Mouse (Mus musculus): ENCODE results near the gene Uxs1.

Uxs1 gene

GRCm38 (mm10) chr1:43827763-43828194, at the start of gene Uxs1:
TSS of gene Uxs1 (minus strand) at chr1:43827800.
- peak; percentile 94 for DNase-seq (ENCODE audit: low spot score in 2 of 2)

- DNase-seq (ENCODE audit: low spot score in 2 of 2), result no peak
Measured at GRCm38 (mm10) chr1:43877233-43877632, 49.6 kb upstream of the Uxs1 start.

GRCm38 (mm10) chr1:43871116-43871515, 43.5 kb upstream of the Uxs1 start:
- DNase-seq (ENCODE audit: low spot score in 2 of 2), result no peak

- no peak for DNase-seq (ENCODE audit: low spot score in 2 of 2)
Measured at GRCm38 (mm10) chr1:43868510-43868909, 40.9 kb upstream of the Uxs1 start.

GRCm38 (mm10) chr1:43864758-43865157, 37.2 kb upstream of the Uxs1 start:
- DNase-seq (ENCODE audit: low spot score in 2 of 2), result no peak

- no peak for DNase-seq (ENCODE audit: low spot score in 2 of 2)
Measured at GRCm38 (mm10) chr1:43862614-43863013, 35.0 kb upstream of the Uxs1 start.

GRCm38 (mm10) chr1:43858988-43859387, 31.4 kb upstream of the Uxs1 start:
- DNase-seq (ENCODE audit: low spot score in 2 of 2), result no peak

- DNase-seq (ENCODE audit: low spot score in 2 of 2), result no peak
Measured at GRCm38 (mm10) chr1:43857656-43858055, 30.1 kb upstream of the Uxs1 start.

- DNase-seq (ENCODE audit: low spot score in 2 of 2), result no peak
Measured at GRCm38 (mm10) chr1:43855591-43855990, 28.0 kb upstream of the Uxs1 start.

GRCm38 (mm10) chr1:43843398-43843797, 15.8 kb upstream of the Uxs1 start:
- no peak for DNase-seq (ENCODE audit: low spot score in 2 of 2)

GRCm38 (mm10) chr1:43837236-43837635, 9.6 kb upstream of the Uxs1 start:
- DNase-seq (ENCODE audit: low spot score in 2 of 2), result no peak

- no peak for DNase-seq (ENCODE audit: low spot score in 2 of 2)
Measured at GRCm38 (mm10) chr1:43830096-43830495, 2.5 kb upstream of the Uxs1 start.

GRCm38 (mm10) chr1:43827002-43827762, 418 bp downstream of the Uxs1 start:
- peak; percentile 9 to 26 for DNase-seq (ENCODE audit: low spot score in 2 of 2)

GRCm38 (mm10) chr1:43826628-43827001, 985 bp downstream of the Uxs1 start:
- no peak for DNase-seq (ENCODE audit: low spot score in 2 of 2)

GRCm38 (mm10) chr1:43823406-43823805, 4.2 kb downstream of the Uxs1 start:
- no peak for DNase-seq (ENCODE audit: low spot score in 2 of 2)

GRCm38 (mm10) chr1:43822586-43822985, 5.0 kb downstream of the Uxs1 start:
- no peak for DNase-seq (ENCODE audit: low spot score in 2 of 2)

GRCm38 (mm10) chr1:43821804-43822203, 5.8 kb downstream of the Uxs1 start:
- DNase-seq (ENCODE audit: low spot score in 2 of 2), result no peak

GRCm38 (mm10) chr1:43820571-43820970, 7.0 kb downstream of the Uxs1 start:
- no peak for DNase-seq (ENCODE audit: low spot score in 2 of 2)

GRCm38 (mm10) chr1:43819091-43819490, 8.5 kb downstream of the Uxs1 start:
- DNase-seq (ENCODE audit: low spot score in 2 of 2), result no peak

GRCm38 (mm10) chr1:43818356-43818755, 9.2 kb downstream of the Uxs1 start:
- no peak for DNase-seq (ENCODE audit: low spot score in 2 of 2)

- no peak for DNase-seq (ENCODE audit: low spot score in 2 of 2)
Measured at GRCm38 (mm10) chr1:43811764-43812163, 15.8 kb downstream of the Uxs1 start.

GRCm38 (mm10) chr1:43811055-43811454, 16.5 kb downstream of the Uxs1 start:
- DNase-seq (ENCODE audit: low spot score in 2 of 2), result no peak

- no peak for DNase-seq (ENCODE audit: low spot score in 2 of 2)
Measured at GRCm38 (mm10) chr1:43809351-43809750, 18.2 kb downstream of the Uxs1 start.
